Mouse (Mus musculus): ENCODE measurements around the gene Sik1. TPM values are rescaled to one million over a fixed set of nuclear protein-coding genes. Genes with fewer than 3 reads are reported as not detected.

Sik1 gene
- polyA plus RNA-seq, 2 experiments from 2014 or later = 2.0 to 4.2 TPM

DNA sequence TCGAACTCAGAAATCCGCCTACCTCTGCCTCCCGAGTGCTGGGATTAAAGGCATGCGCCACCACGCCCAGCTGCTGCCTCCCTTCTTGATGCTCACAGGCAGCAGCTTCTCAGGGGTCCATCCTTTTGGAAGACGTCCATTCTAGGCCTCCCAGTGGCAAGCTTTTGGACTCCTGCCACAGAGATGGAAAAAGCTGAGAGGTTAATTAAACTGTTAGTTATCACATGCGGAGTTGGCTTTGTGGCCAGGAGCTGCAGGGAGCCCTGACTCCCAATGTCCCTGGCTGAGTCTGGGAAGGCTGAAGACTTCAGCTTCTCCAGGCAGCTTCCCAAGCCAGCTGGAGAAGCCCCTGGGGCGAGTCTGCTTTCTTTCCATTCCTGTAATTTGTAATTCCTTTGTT lies 49.6 kb downstream of the Sik1 start:
- no peak for ATAC-seq

DNA sequence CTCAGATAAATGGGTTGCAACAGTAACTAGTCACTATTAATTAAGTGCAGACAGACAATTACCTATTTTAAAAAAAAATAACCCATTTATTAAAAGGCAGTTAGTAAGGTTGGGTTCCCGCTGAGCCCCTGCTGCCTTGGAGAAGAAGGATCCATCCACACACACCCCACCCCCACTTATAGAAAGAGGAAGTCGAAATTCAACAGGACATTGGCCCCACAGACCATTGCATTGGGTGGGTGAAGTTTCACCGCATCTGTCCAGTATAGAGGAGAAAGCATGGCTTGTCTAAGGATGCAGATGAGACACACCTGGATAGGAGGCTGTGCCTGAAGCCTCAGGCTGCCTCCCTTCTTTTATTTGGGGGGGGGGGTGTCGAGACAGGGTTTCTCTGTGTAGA lies 50.0 kb downstream of the Sik1 start:
- no peak for ATAC-seq

DNA sequence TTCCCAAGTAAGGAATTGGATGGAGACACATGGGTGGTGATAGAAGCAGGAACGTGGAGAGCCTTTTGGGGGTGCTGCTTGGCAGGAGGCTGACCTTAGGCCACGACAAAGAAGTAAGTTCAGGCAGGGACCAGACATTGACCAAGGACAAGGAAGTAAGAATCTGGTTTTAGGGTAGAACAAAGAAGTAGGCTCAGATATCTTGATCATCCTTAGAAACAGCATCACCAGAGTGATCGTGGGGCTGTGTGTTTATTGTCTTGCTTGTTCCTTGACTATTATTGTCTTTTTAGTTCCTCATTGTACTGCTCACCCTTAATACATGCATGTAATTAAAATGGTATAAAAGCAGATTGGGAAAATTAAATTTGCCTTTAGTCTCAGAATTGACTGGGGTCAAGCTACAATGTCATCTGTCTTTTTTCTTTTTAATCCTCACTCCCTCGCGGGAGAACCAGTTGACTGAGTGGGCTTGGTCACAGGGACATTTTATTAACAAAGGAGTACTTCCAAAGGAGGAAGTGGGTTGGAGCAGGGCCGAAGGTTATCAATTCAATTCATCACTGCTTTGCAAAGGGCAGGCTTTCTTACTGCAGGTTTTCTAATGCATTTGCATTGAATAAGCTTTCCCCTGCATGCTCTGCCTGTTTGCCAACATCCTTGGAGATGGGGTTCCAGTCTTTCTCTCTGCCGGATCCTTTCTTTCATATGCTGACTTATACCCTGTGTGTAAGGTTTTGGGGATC lies 53.2 kb downstream of the Sik1 start:
- no peak for ATAC-seq

DNA sequence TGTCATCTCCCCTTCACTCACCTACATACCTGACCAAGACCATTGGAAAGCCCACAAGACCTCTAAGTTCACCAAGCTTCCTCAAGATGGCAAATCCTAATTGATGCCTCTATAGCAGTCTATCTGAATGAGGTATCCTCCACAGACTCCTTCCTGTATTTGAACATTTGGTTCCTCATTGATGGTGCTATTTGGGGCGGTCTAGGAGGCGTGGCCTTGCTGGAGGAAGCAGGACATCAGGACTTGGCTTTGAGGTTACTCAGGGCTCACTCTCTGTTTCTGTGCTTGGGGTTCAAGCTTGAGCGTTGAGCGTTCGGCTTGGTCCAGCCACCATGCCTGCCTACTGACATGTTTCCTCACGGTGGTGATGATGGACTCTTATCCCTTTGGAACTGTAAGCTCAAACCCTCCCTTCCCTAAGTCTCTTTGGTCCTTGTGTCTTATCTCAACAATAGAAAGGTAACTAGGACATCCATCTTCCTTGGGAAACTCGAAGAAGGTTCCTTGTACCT lies 54.7 kb downstream of the Sik1 start:
- no peak for ATAC-seq

DNA sequence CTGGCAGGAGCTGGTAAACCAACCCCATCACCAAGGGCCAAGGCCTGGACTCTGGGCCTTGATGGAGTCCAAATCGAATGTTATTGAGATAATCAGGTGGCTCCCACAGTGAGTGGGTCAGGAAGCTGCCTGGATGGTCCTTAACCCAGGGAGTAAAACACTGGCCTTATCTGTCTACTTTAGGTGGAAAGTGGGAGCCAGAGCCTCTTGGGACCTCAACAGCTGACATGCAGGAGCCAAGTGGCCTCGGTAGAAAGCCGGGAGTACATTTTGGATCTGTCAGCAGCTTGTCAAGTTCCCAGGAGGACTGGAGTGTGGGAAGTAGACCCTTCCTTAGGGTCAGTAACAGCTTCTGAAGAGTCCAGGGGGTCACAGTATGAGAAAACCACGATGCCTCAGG lies 59.7 kb downstream of the Sik1 start:
- no peak for ATAC-seq

Other genes with a start within 250 kb of the Sik1 start
- under 1 TPM in 1 of 2 experiments, not detected in 1; 0.61 TPM for gene Cbs, start 218.6 kb downstream of the Sik1 start, polyA plus RNA-seq (2017; shearing (Covaris generic))
- gene U2af1, start 196.9 kb downstream of the Sik1 start, polyA plus RNA-seq (2017; shearing (Covaris generic)) = 100 to 1,000 TPM in 1 of 2 experiments, 10 to 100 TPM in 1; 53.7 to 103 TPM
- not detected for gene Cryaa, start 178.0 kb downstream of the Sik1 start, polyA plus RNA-seq (2017; shearing (Covaris generic))
- gene Rrp1b, start 180.3 kb upstream of the Sik1 start, polyA plus RNA-seq (2017; shearing (Covaris generic)) = 10 to 100 TPM; 57.7 to 68.2 TPM
- 1 to 10 TPM; 2.7 to 2.9 TPM for gene Hsf2bp, start 180.5 kb upstream of the Sik1 start, polyA plus RNA-seq (2017; shearing (Covaris generic))

Measured in CD4-positive, CD25-positive, alpha-beta regulatory T cell, adult 4 months (primary cell).